Mouse (Mus musculus): ENCODE data around the gene Asic1. TPM values are rescaled to one million over a fixed set of nuclear protein-coding genes. Genes with fewer than 3 reads are reported as not detected.

Gene Asic1
- polyA plus RNA-seq, 2 experiments = 1.4 to 3.4 TPM

- Histone ChIP-seq H3K9me3 (ENCODE audit: control insufficient read depth, low read length) (no peaks in the 10 kb centered on the region), H3K27me3 (ENCODE audit: control insufficient read depth, insufficient read depth, low read length) (no peaks in the 10 kb centered on the region), H3K4me1 (ENCODE audit: control insufficient read depth, insufficient read depth, low read length) (no peaks in the 10 kb centered on the region), H3K4me2 (replicated peaks; ENCODE audit: low read depth, low read length, severe bottlenecking) (no peak overlapping the region), H3K9ac (ENCODE audit: low read depth, low read length, severe bottlenecking) (no peak overlapping the region), H3K4me3 (replicated peaks; ENCODE audit: low read length) (no peak overlapping the region), H3K36me3 (ENCODE audit: control insufficient read depth, insufficient read depth, low read length) (peaks cover 55% of the 10 kb centered on the region), H3K27ac (replicated peaks; ENCODE audit: low read depth, low read length) (no peak overlapping the region)
- DNase-seq (ENCODE audit: low spot score) (no peak), ATAC-seq (ENCODE audit: low FRiP score, low read depth) (peak; percentile 1; the same call in 1 of the 2 replicates)
- no peak for TF ChIP-seq POLR2A (IDR thresholded peaks at IDR 0.05; ENCODE audit: borderline replicate concordance, extremely low read depth, insufficient read depth, insufficient read length)
- WGBS = 77% methylated on average over 13 of the region's 13 CpGs
Measured at GRCm38 (mm10) chr15:99715361-99715865, 45.2 kb downstream of the Asic1 start.

- TF ChIP-seq POLR2A (IDR thresholded peaks at IDR 0.05; ENCODE audit: borderline replicate concordance, extremely low read depth, insufficient read depth, insufficient read length) = no peak
- no peak overlapping the region for H3K4me2 ChIP-seq (replicated peaks; ENCODE audit: low read depth, low read length, severe bottlenecking)
- DNase-seq (ENCODE audit: low spot score) (no peak), ATAC-seq (ENCODE audit: low FRiP score, low read depth) (no peak)
- H3K4me3 ChIP-seq (replicated peaks; ENCODE audit: low read length) = no peak overlapping the region
- H3K36me3 ChIP-seq (ENCODE audit: control insufficient read depth, insufficient read depth, low read length) = peaks cover 54% of the 10 kb centered on the region
- H3K27ac ChIP-seq (replicated peaks; ENCODE audit: low read depth, low read length) = no peak overlapping the region
- no peaks in the 10 kb centered on the region for H3K9me3 ChIP-seq (ENCODE audit: control insufficient read depth, low read length)
- H3K27me3 ChIP-seq (ENCODE audit: control insufficient read depth, insufficient read depth, low read length) = no peaks in the 10 kb centered on the region
- H3K4me1 ChIP-seq (ENCODE audit: control insufficient read depth, insufficient read depth, low read length) = no peaks in the 10 kb centered on the region
- H3K9ac ChIP-seq (ENCODE audit: low read depth, low read length, severe bottlenecking) = no peak overlapping the region
- 74% methylated on average over 11 of the region's 11 CpGs for WGBS
Measured at GRCm38 (mm10) chr15:99715982-99716746, 46.0 kb downstream of the Asic1 start.

GRCm38 (mm10) chr15:99716814-99717213, 46.6 kb downstream of the Asic1 start:
- Histone ChIP-seq H3K4me1 (ENCODE audit: control insufficient read depth, insufficient read depth, low read length) (no peaks in the 10 kb centered on the region), H3K9me3 (ENCODE audit: control insufficient read depth, low read length) (no peaks in the 10 kb centered on the region), H3K4me3 (replicated peaks; ENCODE audit: low read length) (no peak overlapping the region), H3K9ac (ENCODE audit: low read depth, low read length, severe bottlenecking) (no peak overlapping the region), H3K27me3 (ENCODE audit: control insufficient read depth, insufficient read depth, low read length) (no peaks in the 10 kb centered on the region), H3K27ac (replicated peaks; ENCODE audit: low read depth, low read length) (no peak overlapping the region), H3K36me3 (ENCODE audit: control insufficient read depth, insufficient read depth, low read length) (peaks cover 50% of the 10 kb centered on the region), H3K4me2 (replicated peaks; ENCODE audit: low read depth, low read length, severe bottlenecking) (no peak overlapping the region)
- WGBS = 93% methylated on average over 12 of the region's 12 CpGs
- DNase-seq (ENCODE audit: low spot score) (no peak), ATAC-seq (ENCODE audit: low FRiP score, low read depth) (no peak)
- TF ChIP-seq POLR2A (IDR thresholded peaks at IDR 0.05; ENCODE audit: borderline replicate concordance, extremely low read depth, insufficient read depth, insufficient read length) = no peak

- Histone ChIP-seq H3K4me3 (replicated peaks; ENCODE audit: low read length) (no peak within 1 kb of the TSS), H3K36me3 (ENCODE audit: control insufficient read depth, insufficient read depth, low read length) (peaks cover 41% of the 10 kb centered on the region), H3K27ac (replicated peaks; ENCODE audit: low read depth, low read length) (no peak within 1 kb of the TSS), H3K9me3 (ENCODE audit: control insufficient read depth, low read length) (no peaks in the 10 kb centered on the region), H3K4me1 (ENCODE audit: control insufficient read depth, insufficient read depth, low read length) (no peaks in the 10 kb centered on the region), H3K9ac (ENCODE audit: low read depth, low read length, severe bottlenecking) (no peak within 1 kb of the TSS), H3K4me2 (replicated peaks; ENCODE audit: low read depth, low read length, severe bottlenecking) (no peak within 1 kb of the TSS), H3K27me3 (ENCODE audit: control insufficient read depth, insufficient read depth, low read length) (no peaks in the 10 kb centered on the region)
- no peak for TF ChIP-seq POLR2A (IDR thresholded peaks at IDR 0.05; ENCODE audit: borderline replicate concordance, extremely low read depth, insufficient read depth, insufficient read length)
- WGBS = 68% methylated on average over 25 of the region's 26 CpGs
- DNase-seq (ENCODE audit: low spot score) (no peak), ATAC-seq (ENCODE audit: low FRiP score, low read depth) (no peak)
Measured at GRCm38 (mm10) chr15:99717386-99718334, 47.5 kb downstream of the Asic1 start, which contains the start of gene Gpd1. Gpd1 (plus strand) TSS chr15:99717515.

GRCm38 (mm10) chr15:99718461-99719021, 48.4 kb downstream of the Asic1 start:
- no peak for DNase-seq (ENCODE audit: low spot score)
- H3K9me3 ChIP-seq (ENCODE audit: control insufficient read depth, low read length) = no peaks in the 10 kb centered on the region

More at GRCm38 (mm10) chr15:99718461-99719021, 48.4 kb downstream of the Asic1 start:
- H3K4me2 ChIP-seq (replicated peaks; ENCODE audit: low read depth, low read length, severe bottlenecking) = no peak overlapping the region
- WGBS = 89% methylated on average over 9 of the region's 9 CpGs
- no peak overlapping the region for H3K9ac ChIP-seq (ENCODE audit: low read depth, low read length, severe bottlenecking)
- no peak for TF ChIP-seq POLR2A (IDR thresholded peaks at IDR 0.05; ENCODE audit: borderline replicate concordance, extremely low read depth, insufficient read depth, insufficient read length)
- H3K4me1 ChIP-seq (ENCODE audit: control insufficient read depth, insufficient read depth, low read length) = no peaks in the 10 kb centered on the region
- no peak overlapping the region for H3K27ac ChIP-seq (replicated peaks; ENCODE audit: low read depth, low read length)
- peaks cover 32% of the 10 kb centered on the region for H3K36me3 ChIP-seq (ENCODE audit: control insufficient read depth, insufficient read depth, low read length)
- no peaks in the 10 kb centered on the region for H3K27me3 ChIP-seq (ENCODE audit: control insufficient read depth, insufficient read depth, low read length)
- H3K4me3 ChIP-seq (replicated peaks; ENCODE audit: low read length) = no peak overlapping the region
- no peak for ATAC-seq (ENCODE audit: low FRiP score, low read depth)
